Mouse (Mus musculus): ENCODE data around the gene Tmem125.
"Not testable (repeated sequence)": the region's sequence is repeated elsewhere in the genome, so short reads cannot be mapped to it uniquely, and the experiment has no call there.

The Tmem125 gene

DNA sequence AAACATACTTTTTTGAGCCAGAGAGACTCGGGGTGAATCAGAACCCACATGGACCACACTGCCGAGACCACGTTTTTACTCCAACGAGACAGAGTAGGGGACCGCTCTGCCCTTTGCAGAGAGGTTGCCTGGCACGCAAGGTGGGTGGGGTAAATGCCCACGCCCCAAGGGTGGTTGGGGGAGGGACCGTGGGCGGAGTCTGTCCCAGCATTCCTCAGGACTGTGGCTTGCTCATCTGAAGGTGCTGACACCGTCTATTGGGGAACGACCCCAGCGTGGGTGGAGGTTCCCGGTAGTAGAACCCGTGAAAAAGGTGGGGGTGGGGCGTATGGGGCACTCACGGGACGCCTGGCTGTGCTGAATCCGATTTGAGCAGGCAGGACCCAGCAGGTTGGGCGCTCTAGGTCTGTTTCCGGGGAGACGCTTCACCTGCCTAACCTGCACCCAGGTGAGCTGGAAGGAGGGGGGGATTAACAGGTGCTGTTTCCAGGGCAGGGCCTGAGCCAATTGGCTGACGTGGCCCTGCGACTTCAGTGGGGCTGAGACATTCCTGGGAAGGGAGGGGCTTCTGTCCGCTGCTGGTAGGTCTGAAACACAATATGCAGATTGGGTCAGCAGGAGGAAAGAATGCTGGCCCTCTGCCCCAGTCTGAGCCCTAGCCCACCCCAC lies at the start of gene Tmem125:
TSS of gene Tmem125 (minus strand) at position 453 of the 669 bp plus-strand sequence.
- DNase-seq (ENCODE audit: low read depth, low spot score), result no peak

DNA sequence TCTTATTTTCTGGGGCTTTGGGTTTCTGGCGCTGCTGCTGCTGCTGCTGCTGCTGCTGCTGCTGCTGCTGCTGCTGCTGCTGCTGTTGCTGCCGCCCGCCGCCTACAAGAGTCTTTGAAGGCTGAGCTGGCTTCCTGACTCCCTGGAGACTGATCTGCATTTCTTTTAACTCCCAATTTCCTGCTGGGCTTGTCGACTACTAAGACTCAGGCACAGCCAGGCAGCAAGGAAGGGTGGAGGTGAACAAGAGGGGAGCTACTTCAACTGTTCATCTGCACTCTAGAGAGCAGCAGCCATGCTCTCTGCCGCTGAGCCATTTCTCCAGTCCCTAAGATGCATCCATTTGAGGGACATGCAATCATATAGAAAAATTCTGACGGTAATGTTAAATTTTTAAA lies 45.9 kb upstream of the Tmem125 start:
- no peak for DNase-seq (ENCODE audit: low read depth, low spot score)

DNA sequence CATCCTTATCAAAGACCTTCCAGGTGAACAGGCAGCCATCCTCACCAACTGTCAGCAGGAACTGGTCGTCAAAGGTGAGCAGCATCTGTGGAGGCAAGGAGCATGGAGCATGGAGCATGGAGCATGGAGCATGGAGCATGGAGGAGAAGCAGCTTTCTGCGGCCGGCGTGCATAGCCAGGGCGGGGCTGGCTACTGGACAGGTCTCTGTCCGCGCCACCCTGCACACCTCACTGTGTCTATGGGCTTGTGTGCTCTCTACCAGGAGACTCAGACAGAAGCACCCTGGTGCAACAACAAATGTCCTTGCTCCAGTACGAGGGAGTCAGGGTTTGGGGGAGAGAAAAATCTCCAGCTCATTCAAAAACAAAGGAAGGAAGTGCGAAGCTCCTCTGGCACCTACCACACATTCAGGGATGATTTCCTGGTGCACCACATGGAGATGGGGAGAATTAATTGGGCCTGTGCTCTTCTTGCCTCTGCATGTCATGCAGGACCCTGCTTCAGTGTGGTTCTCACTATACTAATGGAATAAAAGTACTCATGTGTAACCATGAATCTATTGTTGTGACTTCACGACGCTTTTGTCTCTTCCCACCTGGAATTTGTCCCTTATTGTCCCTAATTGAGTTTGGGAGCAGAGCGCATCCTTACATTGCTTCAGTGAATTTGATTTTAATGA lies 45.3 kb upstream of the Tmem125 start:
- no peak for DNase-seq (ENCODE audit: low read depth, low spot score)

DNA sequence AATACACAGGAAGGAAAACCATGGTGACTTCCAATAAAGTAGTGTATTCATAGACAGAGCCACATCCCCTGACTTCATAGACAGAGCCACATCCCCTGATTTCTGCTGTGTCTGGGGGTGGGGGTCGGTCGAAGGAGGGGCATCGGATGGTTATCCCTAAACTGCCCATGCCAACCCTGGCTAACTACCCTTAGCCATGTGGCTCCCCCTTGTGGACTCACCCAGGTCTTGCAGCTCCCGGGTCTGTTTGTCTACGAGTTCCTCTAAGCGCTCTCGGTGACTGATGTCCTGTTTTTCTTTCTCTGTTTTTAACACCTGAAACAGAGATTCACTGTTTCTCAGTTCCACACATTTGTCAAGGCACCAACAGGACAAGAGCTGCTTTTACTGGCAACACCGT lies 38.8 kb upstream of the Tmem125 start:
- no peak for DNase-seq (ENCODE audit: low read depth, low spot score)

DNA sequence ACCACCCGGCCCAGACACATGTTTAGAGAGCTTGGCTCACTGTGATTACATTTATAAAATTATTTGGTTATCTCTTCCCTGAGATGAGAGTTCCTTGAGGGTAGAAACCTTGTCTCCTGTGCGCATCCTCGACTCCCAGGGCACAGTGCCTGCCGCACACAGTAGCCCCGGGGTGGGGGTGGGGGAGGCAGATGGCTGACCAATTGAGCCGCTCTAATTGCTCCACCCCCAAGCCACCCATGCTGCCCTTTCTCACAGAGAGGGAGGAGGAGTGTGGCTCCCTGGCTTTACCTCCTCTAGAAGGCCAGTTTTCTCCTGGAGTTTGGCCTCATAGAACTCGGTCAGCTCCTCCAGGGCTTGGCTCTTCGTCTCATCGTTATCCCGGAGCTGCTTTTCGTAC lies 37.7 kb upstream of the Tmem125 start:
- no peak for DNase-seq (ENCODE audit: low read depth, low spot score)

DNA sequence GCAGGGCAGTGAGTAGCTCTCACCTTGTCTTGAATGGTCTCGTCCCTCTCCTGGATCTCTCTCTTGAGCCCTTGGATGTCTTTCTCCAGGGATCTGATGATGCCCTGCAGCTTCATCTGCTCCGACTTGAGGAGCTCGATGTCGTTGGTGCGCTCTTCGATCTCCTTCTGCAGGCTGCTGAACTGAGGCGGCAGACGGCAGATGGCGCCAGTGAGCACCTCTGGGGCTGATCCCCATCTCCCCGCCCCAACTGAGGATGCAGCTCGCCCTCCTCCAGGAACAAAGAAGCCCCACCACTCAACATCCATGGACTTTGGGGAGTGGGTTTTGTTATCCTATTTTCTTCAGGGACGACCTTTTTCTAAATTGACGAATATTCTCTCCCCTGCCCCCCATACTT lies 35.5 kb upstream of the Tmem125 start:
- DNase-seq (ENCODE audit: low read depth, low spot score), result no peak

DNA sequence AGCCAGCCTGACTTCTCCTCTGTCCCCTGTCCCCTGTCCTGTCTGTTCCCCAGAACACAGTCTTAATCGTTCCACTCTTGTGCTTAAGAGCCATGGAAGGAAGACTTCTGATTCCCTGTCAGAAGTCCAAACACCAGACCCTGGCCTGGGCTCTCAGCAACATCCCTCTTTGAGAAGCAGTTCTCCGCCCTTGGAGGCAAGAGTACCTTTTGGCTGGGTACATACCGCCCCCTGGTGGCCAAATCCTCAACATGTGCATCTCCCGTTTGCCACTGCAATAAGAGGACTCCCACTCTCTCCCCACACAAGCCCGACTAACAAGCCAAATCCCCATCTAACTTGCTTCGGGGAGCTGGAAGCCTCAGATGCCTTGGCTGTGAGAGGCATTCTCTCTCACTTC lies 32.3 kb upstream of the Tmem125 start:
- DNase-seq (ENCODE audit: low read depth, low spot score), result peak; percentile 68

DNA sequence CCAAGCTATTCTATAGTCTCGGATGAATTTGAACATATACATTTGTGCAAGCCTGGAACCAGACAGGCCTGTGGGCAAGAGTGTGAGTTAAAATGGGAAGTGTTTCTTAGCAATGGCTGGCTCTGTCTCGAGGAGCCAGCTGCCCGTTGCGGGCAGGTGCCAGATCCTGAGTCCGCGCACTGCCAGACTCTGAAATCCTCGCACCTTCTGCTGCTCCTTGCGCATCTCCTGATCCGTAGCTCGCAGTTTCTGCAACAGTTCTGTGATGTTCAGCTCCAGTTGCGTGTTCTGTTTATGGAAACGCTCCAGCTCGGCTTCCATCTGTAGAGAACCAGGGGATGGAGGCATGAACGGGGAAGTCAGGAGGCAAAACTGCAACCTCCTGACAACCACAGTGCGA lies 27.6 kb upstream of the Tmem125 start:
- no peak for DNase-seq (ENCODE audit: low read depth, low spot score)

DNA sequence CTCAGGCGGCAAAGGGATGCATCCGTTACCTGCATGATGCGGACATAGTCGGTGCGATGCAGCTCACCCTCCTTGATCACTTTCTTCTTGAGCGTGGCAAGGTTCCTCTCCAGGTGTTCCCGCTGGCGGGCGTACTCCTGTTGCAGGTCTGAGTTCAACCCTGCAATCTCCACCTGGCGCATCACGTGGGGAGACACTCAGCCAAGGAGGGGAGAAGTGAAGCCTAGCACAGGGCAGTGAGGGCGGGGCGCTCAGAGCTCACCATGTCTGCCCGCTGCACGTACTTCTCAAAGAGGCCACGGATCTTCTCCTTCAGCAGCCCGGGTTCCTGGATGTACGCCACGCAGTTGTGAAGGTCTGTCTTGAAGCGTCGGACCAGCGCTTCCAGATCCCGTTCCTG lies 25.5 kb upstream of the Tmem125 start:
- no peak for DNase-seq (ENCODE audit: low read depth, low spot score)

DNA sequence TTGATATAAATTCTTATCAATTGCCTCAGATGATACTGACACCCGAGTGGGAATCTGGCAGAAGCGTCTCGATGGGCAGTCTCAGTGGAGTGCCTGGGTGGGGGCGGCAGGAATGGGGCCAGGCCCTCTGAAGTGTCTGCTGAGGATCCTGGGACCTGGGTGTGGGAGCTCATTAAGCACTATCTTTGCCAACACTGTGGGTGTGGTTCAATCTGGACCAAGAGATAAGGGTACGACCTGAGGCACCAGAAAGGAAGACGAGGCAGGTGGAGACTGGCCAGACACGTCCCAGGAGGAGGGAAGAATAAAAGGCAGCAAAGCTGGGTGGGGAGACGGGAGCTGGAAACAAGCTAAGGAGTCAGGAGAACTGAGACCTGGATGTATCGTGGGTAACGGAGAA lies 24.9 kb upstream of the Tmem125 start:
- peak; percentile 86 for DNase-seq (ENCODE audit: low read depth, low spot score)

DNA sequence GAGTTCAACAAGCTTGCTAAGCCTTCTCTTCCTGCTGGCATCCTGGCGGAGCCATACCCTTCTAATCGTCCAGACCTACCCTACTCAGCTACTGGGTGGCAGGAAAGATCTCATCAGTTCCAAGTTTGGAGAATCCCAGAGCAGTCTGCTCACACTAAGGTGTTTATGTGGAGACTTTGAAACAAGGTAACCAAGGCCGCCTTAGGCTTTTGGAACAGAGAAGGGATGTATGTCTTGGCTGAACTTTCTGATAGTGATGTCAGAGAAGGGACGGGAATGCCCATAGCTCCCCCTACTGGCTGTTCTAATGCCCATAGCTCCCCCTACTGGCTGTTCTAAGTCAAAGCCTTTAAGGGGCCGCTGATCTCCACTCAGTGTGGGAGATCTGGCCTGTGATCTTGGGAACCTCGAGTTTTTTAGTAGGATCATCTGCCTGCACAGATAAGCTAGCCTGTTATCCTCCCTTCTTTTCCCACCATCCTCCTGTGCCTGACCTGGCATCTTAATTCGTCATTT lies 22.4 kb upstream of the Tmem125 start:
- DNase-seq (ENCODE audit: low read depth, low spot score), result peak; percentile 67

DNA sequence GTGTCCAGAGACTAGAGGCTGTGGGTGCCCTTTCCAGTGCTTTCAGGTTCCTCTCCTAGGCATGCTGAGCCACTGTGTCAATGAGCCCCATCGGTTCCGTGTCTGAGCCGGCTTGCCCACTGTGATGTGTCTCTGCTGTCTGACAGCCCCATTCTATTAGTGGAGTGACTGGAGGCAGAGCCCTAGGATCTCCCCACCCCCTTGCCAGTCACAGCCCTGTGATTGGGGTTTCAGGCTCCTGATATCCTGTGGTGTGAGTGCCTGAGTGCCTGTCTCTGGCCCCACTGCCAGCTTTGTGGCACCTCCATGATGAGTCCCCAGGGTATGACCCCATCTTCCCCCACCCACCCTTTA lies 21.1 kb upstream of the Tmem125 start:
- no peak for DNase-seq (ENCODE audit: low read depth, low spot score)

DNA sequence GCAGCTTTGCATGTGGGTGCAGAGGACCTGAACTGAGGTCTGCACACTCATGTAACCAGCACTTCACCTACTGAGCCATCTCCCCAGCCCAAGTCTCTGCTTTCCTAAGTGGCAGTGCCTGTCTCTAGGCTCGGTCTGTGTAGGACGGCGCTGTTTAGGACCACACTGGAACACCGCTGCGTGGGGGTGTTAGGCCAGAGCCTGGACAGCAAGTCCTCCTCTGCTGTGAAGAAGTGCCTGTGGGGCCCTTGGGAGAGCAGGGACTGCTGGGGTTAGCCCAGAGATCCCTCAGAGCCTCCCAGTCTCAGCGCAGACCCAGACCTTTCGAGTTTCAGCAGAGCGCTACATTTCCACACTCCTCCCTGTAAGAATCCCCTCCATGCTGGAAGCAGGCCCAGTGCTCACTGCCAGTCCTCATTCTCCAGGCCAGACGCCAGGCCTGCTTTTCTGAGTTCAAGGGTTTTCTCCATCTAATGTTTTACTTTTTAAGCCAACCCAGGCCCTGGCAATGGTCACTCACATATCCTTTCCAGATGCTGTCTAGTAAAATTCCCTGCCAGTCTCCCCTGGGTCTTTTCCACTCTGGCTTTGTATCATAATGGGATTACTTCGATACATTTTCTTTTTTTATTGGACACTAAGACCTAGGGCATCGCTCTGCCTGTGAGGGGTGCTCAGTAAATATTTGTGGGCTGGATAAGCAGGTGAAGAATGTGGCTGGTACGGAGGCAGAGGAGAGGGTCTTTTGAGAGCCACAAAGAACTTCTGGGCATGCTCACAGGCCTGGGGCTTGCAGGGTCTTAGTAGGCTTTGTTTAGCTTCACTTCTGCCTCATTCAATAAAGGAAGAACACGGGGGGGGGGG lies 20.4 kb upstream of the Tmem125 start:
- no peak for DNase-seq (ENCODE audit: low read depth, low spot score)

DNA sequence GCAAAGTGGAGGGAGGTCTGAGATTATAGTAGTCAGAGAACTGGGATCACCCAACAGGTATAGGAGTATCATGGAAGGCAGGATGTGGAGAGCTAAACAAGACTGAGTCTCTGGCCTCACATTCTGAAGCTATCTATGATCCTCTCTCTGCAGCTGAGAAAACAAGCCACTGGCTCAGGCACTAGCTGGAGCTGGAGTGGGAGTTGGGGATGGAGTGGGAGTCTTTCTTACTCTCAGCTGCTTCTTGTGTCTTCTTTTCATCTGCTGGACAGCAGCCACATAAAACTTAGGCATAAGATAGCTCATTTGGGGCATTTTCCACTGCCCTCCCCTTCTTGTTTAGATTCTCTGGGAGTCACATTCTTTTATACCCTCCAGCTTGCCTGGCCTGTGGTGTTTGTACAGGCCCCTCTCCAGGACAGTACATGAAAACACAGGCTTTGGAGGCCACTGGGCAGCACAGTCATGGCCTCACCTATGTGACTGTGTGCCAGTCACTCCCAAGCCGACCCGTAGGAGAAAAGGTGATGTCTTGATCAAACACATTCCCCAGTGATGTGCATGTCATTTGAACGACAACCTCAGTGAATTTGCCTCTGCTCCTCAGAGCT lies 9.3 kb upstream of the Tmem125 start:
- DNase-seq (ENCODE audit: low read depth, low spot score), result no peak

DNA sequence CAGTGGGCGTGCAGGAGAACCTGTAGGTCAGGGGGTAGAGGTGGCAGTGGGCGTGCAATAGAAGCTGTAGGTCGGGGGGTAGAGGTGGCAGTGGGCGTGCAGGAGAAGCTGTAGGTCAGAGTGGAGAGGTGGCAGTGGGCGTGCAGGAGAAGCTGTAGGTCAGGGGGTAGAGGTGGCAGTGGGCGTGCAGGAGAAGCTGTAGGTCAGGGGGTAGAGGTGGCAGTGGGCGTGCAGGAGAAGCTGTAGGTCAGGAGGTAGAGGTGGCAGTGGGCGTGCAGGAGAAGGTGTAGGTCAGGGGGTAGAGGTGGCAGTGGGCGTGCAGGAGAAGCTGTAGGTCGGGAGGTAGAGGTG lies 4.3 kb upstream of the Tmem125 start:
- peak; percentile 63 for DNase-seq (ENCODE audit: low read depth, low spot score)

DNA sequence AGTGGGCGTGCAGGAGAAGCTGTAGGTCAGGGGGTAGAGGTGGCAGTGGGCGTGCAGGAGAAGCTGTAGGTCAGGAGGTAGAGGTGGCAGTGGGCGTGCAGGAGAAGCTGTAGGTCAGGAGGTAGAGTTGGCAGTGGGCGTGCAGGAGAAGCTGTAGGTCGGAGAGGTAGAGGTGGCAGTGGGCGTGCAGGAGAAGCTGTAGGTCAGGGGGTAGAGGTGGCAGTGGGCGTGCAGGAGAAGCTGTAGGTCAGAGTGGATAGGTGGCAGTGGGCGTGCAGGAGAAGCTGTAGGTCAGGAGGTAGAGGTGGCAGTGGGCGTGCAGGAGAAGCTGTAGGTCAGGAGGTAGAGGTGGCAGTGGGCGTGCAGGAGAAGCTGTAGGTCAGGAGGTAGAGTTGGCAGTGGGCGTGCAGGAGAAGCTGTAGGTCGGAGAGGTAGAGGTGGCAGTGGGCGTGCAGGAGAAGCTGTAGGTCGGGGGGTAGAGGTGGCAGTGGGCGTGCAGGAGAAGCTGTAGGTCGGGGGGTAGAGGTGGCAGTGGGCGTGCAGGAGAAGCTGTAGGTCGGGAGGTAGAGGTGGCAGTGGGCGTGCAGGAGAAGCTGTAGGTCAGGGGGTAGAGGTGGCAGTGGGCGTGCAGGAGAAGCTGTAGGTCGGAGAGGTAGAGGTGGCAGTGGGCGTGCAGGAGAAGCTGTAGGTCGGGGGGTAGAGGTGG lies 3.7 kb upstream of the Tmem125 start:
- DNase-seq (ENCODE audit: low read depth, low spot score), result not testable (repeated sequence)

DNA sequence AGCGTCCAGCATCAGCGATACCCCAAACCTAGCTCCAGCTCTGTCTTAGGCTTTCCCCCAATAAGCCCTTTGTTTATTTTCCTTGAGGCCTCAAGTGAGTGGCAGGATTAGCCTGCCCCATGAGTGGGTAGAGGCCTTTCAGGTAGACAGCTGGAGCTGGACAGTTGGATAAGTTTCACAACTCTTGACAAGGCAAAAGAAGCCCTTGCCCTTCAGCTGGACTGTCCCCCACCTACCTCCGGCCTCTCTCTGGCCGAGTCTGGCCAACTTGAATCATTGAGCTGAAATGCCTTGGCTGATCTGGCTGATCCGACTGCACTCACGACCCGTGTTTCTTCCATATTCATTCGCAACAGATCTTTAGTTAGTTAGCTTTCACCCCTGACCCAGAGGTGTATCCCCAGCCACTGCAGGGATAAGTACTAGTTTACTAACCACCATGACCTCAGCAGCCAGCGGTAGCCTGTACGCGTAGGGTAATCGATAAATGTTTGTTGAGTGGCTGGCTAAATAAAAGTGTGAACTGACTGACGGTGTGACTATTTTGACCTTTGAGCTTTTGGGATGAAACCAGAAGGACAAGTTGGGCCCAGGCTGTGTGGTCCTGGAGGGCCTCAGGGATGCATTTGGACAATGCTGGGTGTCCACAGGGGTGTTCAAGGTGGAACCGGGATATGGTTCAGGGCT lies 740 bp upstream of the Tmem125 start:
- no peak for DNase-seq (ENCODE audit: low read depth, low spot score)

DNA sequence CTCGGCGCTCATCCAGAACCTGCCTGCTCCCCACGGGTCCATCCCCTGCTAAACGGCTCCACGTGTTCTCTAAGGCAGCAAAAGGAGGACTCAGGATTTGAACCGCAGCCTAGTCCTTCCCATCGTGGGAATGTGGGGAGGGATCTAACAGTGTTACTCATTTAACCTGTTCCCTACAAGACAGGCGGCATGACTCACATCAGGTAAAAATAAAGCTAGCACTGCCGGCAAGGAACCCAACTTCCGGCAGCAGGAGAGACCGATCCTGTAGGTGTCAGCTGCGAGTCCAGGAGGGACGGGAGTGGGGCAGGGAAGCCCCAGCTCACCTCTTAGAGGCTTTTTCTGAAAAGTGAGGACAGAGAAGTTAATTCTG lies 700 bp downstream of the Tmem125 start:
- DNase-seq (ENCODE audit: low read depth, low spot score), result no peak

DNA sequence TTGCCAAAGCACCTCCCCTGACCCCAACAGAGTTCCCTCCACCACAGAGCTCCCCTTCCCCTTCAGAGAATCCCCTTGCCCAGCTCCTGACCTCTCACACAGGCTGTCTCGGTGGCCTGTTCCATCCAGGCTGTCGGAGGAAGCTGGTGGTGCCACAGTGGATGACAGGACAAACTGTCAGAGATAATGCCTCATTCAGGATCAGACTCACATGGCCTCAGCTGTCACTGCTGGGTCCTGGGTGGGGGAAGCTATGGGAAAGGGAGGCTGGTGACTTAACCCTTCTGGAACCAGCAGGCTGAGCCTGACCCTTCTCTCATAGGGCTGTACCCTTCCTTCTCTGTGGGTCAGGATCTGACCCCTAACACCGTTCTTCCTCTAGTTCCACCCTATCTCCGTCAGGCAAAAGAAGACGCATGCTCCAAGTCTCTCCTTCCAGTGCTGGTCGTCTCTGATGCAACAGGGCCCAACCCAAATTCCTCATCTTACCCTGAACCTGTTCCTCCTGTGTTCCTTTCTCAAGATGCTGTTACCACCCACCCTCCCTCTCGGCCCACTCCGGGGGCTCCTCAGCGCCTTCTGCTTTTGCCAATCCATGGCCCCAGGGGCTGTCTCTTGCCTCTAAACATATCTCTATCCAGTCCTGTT lies 1.2 kb downstream of the Tmem125 start:
- DNase-seq (ENCODE audit: low read depth, low spot score), result no peak

DNA sequence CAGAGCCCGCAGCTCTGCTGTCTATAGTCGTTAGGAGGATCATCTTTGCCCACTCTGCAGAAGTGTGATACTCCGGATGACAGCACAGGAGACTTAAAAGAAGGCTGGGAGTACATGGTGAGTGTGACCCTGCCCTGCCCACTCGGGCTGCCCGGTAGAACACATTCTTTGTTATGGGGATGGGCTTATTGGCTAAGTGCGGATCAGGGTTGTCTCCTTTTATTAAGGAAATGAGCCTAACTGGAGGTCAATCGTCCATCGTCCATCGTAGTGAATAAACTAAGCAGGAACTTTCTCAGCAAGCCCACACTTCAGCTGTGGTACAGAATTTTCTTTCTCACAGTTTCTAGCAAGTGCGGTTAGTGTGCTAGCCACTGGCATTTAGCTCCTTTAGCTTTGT lies 3.9 kb downstream of the Tmem125 start:
- no peak for DNase-seq (ENCODE audit: low read depth, low spot score)

DNA sequence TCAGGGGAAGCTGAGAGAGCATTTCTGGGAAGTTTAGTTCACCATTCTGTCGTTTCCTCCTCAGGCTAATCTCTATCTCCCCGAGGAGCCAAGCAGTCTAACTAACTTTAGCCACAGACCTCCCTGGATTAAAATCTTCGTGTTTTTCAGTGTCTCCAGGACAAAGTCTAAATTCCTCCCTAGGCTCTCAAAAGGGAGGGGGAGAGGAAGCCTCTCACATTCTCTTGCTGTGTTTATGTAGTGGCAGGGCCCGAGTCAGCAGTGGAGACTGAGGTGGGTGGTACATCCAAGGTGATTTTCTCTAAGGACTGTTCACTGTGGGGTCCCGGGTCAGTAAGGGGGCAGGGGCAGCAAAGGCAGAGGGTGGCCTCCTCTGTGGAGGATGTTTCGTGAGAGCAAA lies 6.0 kb downstream of the Tmem125 start:
- DNase-seq (ENCODE audit: low read depth, low spot score), result no peak

Measured in c-Kit-negative CD71-positive TER-119-positive erythroid progenitor cells, embryonic 14.5 days (primary cell).